Mouse (Mus musculus) mesoderm, embryonic 11.5 days (tissue): ENCODE results near the gene Elavl4.

Source experiments
- DNase-seq: peaks from one replicate; pipeline ENCODE4 v3.0.0-alpha.2; 2012; ENCODE audit warnings: low read depth, low spot score

The Elavl4 gene

GRCm38 (mm10) chr4:110165217-110165616, 186.5 kb downstream of the Elavl4 start:
- DNase-seq: no peak

DNA sequence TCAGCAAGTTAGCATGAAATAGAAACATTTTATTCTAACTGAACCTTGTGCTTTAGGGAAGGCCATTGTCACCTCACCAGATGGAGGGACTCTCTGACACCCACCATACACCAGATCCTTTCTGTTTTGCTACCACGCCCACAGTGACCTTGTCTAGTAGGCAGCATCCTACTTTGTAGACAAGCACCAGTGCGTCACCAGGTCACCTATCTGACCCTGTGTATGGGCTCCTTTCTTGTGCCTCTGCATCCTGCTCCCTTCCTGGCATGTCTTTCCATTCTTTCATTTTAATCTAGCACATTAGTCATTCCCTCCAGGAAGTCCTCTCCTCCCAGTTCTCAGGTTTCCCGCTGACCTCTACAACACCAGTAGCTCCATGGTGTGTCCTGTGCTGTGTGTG, 190.1 kb downstream of the Elavl4 start:
- no peak for DNase-seq

DNA sequence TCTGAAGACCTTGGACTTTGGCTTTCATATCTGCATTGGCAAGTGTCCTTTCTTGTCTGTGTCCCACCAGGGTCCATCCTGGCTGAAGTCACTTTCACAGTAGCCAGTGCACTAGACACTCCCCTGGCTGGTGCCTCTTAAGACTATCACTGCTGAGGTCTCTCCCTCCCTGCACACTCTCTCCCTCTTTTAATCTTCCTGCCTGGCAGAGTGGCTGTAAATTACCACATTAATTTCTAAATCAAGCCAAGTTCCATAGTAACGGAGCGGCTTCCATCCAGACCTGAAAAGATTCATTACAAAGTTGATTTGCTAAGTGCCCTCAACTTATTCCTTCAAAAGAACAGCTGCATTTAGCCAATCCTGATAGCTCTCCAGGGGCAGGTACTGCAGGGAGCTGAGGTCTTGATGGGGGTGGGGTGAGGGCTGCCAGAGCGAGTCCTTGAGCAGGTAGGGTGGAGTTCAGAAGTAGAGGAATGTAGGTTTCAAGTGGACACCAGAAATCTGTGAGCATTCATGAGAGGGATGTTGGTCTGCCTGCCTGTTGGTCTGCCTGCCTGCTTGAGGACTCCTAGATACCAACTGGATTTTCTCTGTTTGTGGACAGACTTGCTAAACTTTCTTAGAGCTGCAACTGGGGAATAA, 194.1 kb downstream of the Elavl4 start:
- peak; percentile 5 for DNase-seq

GRCm38 (mm10) chr4:110155954-110156353, 195.8 kb downstream of the Elavl4 start:
- no peak for DNase-seq
